In genomic region chr19:44295741-44296140, GRCm38 (mm10) we compare ENCODE assay signal across 8 mouse cellular contexts. TPM values are rescaled to one million over a fixed set of nuclear protein-coding genes. Genes with fewer than 3 reads are reported as not detected.
A peak's percentile ranks its signal among the peaks of the same experiment; 100 is the strongest.
DNase-seq lines count a peak whose midpoint lies in the region; ATAC-seq lines count a peak whose summit lies in the region.

No protein-coding gene starts in this region.

- no peaks in the 10 kb centered on the region for H3K9me3 ChIP-seq in intestine, embryonic 14.5 days (ENCODE audit: control insufficient read depth, low read length)

- no peaks in the 10 kb centered on the region for H3K27me3 ChIP-seq in intestine, embryonic 14.5 days (replicated peaks; ENCODE audit: control insufficient read depth, insufficient read depth, low read length)

- WGBS in intestine, embryonic 14.5 days, result 12% methylated on average over 4 of the region's 4 CpGs

- intact Hi-C loops in gastrocnemius, postnatal 14 days (cut with DNase I; ENCODE audit: low total_unique reads), result loop anchor here (2.0 kb wide), 1 partner anchor 49 kb away; no protein-coding TSS in a partner anchor
- intact Hi-C loops in left cerebral cortex, postnatal 14 days (cut with DNase I), result loop anchor here (1.0 to 5.0 kb wide), 2 partner anchors 48 to 112 kb away; partner anchors contain the start of gene Scd1

- H3K36me3 ChIP-seq in intestine, embryonic 14.5 days (ENCODE audit: control insufficient read depth, insufficient read depth, low read length), result peaks cover 54% of the 10 kb centered on the region

- peak overlapping the region; percentile 97 for H3K4me3 ChIP-seq in intestine, embryonic 14.5 days (ENCODE audit: low read depth, low read length)

- DNase-seq in embryo, embryonic 10 days (ENCODE audit: low spot score), result peak; percentile 92
- peak; percentile 86 for DNase-seq in gastrocnemius, postnatal 14 days
- DNase-seq in intestine, embryonic 14.5 days (ENCODE audit: low spot score), result peak; percentile 91
- DNase-seq in left cerebral cortex, postnatal 14 days (ENCODE audit: low spot score in 2 of 2), result peak; percentile 87 to 88
- peak; percentile 88 for DNase-seq in right cerebral cortex, postnatal 14 days
- DNase-seq in urinary bladder, postnatal 36 days (ENCODE audit: low spot score in 2 of 2), result peak; percentile 88 to 90

- peak overlapping the region; percentile 90 for H3K9ac ChIP-seq in intestine, embryonic 14.5 days (ENCODE audit: low read length)

- H3K27ac ChIP-seq in intestine, embryonic 14.5 days (ENCODE audit: low read depth), result no peak overlapping the region

- peaks cover 52% of the 10 kb centered on the region for H3K4me1 ChIP-seq in intestine, embryonic 14.5 days (replicated peaks; ENCODE audit: control insufficient read depth, insufficient read depth, low read length)

- peak overlapping the region; percentile 97 for H3K4me2 ChIP-seq in intestine, embryonic 14.5 days (ENCODE audit: low read length)

- ATAC-seq in activated CD4-positive, CD25-positive, alpha-beta regulatory T cell, adult 4 months, result peak; percentile 50
- no peak for ATAC-seq in intestine, embryonic 14.5 days (replicated peaks; ENCODE audit: low FRiP score, low TSS enrichment, low read depth)
- ATAC-seq in megakaryocyte-erythroid progenitor cell, adult 5-6 weeks (replicated peaks; ENCODE audit: low FRiP score, low TSS enrichment, poor library complexity, severe bottlenecking), result peak; percentile 50

RNA-seq across cellular contexts. Expression of gene Scd2, which starts 2.3 kb away (rescaled TPM):
- 10 to 100 TPM; 37.3 to 47.1 TPM for polyA plus RNA-seq in activated CD4-positive, CD25-positive, alpha-beta regulatory T cell, adult 4 months (2017; shearing (Covaris generic))
- 10 to 100 TPM; 22.8 to 54.0 TPM for total RNA-seq in gastrocnemius, postnatal 14 days (2021)
- 341 and 386 TPM in 2 replicates for polyA plus RNA-seq in intestine, embryonic 14.5 days (2014; fragmentation: Nextera tagmentation; extraction: Ambion mirVana)
- 100 to 1,000 TPM; 555 to 608 TPM for total RNA-seq in left cerebral cortex, postnatal 14 days (2021)
- total RNA-seq in megakaryocyte-erythroid progenitor cell, adult 5-6 weeks (2014; fragmentation: Nextera tagmentation), result 56.2 and 62.2 TPM in 2 replicates
- 71.9 and 90.7 TPM in 2 replicates for total RNA-seq in megakaryocyte-erythroid progenitor cell, adult 5-6 weeks (2017)

RNA-seq across cellular contexts. Expression of gene Scd4, which starts 37.2 kb away (rescaled TPM):
- under 1 TPM; 0.60 to 0.69 TPM for polyA plus RNA-seq in activated CD4-positive, CD25-positive, alpha-beta regulatory T cell, adult 4 months (2017; shearing (Covaris generic))
- total RNA-seq in gastrocnemius, postnatal 14 days (2021), result under 1 TPM; 0.24 to 0.29 TPM
- polyA plus RNA-seq in intestine, embryonic 14.5 days (2014; fragmentation: Nextera tagmentation; extraction: Ambion mirVana), result 0.08 and 0.20 TPM in 2 replicates
- total RNA-seq in left cerebral cortex, postnatal 14 days (2021), result 1 to 10 TPM; 1.9 to 2.1 TPM
- total RNA-seq in megakaryocyte-erythroid progenitor cell, adult 5-6 weeks (2014; fragmentation: Nextera tagmentation), result 0.69 and 2.1 TPM in 2 replicates
- total RNA-seq in megakaryocyte-erythroid progenitor cell, adult 5-6 weeks (2017), result 0.38 TPM in 1 of 2 replicates, not detected in the other

Comparison
In these comparisons a context has a peak if more than half of its experiments do, and no peak if none do; other contexts are left out.
1. RNA of gene Scd2, which starts 2.3 kb away (total RNA-seq): 555 to 608 TPM in left cerebral cortex, postnatal 14 days; 56.2 to 90.7 TPM in megakaryocyte-erythroid progenitor cell, adult 5-6 weeks and 22.8 to 54.0 TPM in gastrocnemius, postnatal 14 days; every median in the first group is over 4 times any median in the second.
2. Peak in every context shown above with its lines, with median percentiles within 50 percentile points of each other: DNase-seq.